Mouse (Mus musculus): ENCODE results near the gene 4930548H24Rik.
A peak's percentile ranks its signal among the peaks of the same experiment; 100 is the strongest.

Gene 4930548H24Rik

GRCm38 (mm10) chr5:31480536-31480935, 5.0 kb upstream of the 4930548H24Rik start:
- Histone ChIP-seq H3K9me3 (ENCODE audit: low read length) (no peaks in the 10 kb centered on the region), H3K36me3 (ENCODE audit: insufficient read depth, low read length) (peaks cover 94% of the 10 kb centered on the region), H3K4me3 (replicated peaks; ENCODE audit: low read length) (no peak overlapping the region), H3K27me3 (ENCODE audit: insufficient read depth, low read length) (no peaks in the 10 kb centered on the region), H3K4me1 (replicated peaks; ENCODE audit: low read depth, low read length) (peaks cover 24% of the 10 kb centered on the region)
- TF ChIP-seq NANOG (IDR thresholded peaks at IDR 0.05; ENCODE audit: borderline replicate concordance, low read length) (no peak), CTCF (conservative IDR thresholded peaks at IDR 0.05; ENCODE audit: low read length) (no peak), POU5F1 (IDR thresholded peaks at IDR 0.05; ENCODE audit: borderline replicate concordance, low read length) (no peak)

- TF ChIP-seq POU5F1 (IDR thresholded peaks at IDR 0.05; ENCODE audit: borderline replicate concordance, low read length) (no peak), CTCF (conservative IDR thresholded peaks at IDR 0.05; ENCODE audit: low read length) (no peak), NANOG (IDR thresholded peaks at IDR 0.05; ENCODE audit: borderline replicate concordance, low read length) (no peak)
- H3K4me3 ChIP-seq (replicated peaks; ENCODE audit: low read length) = peak overlapping the region; percentile 89
- no peaks in the 10 kb centered on the region for H3K27me3 ChIP-seq (ENCODE audit: insufficient read depth, low read length)
- H3K36me3 ChIP-seq (ENCODE audit: insufficient read depth, low read length) = peaks cover 50% of the 10 kb centered on the region
- no peaks in the 10 kb centered on the region for H3K9me3 ChIP-seq (ENCODE audit: low read length)
- peaks cover 67% of the 10 kb centered on the region for H3K4me1 ChIP-seq (replicated peaks; ENCODE audit: low read depth, low read length)
Measured at GRCm38 (mm10) chr5:31487889-31488288, 2.3 kb downstream of the 4930548H24Rik start.

- no peaks in the 10 kb centered on the region for H3K9me3 ChIP-seq (ENCODE audit: low read length)
- no peak for TF ChIP-seq POU5F1 (IDR thresholded peaks at IDR 0.05; ENCODE audit: borderline replicate concordance, low read length)
- TF ChIP-seq CTCF (conservative IDR thresholded peaks at IDR 0.05; ENCODE audit: low read length) = no peak
- TF ChIP-seq NANOG (IDR thresholded peaks at IDR 0.05; ENCODE audit: borderline replicate concordance, low read length) = peak; percentile 22; the same call in 1 of the 2 replicates
- H3K27me3 ChIP-seq (ENCODE audit: insufficient read depth, low read length) = no peaks in the 10 kb centered on the region
- H3K4me3 ChIP-seq (replicated peaks; ENCODE audit: low read length) = peak overlapping the region; percentile 89
- peaks cover 40% of the 10 kb centered on the region for H3K36me3 ChIP-seq (ENCODE audit: insufficient read depth, low read length)
- peaks cover 72% of the 10 kb centered on the region for H3K4me1 ChIP-seq (replicated peaks; ENCODE audit: low read depth, low read length)
Measured at GRCm38 (mm10) chr5:31489116-31489769, 3.7 kb downstream of the 4930548H24Rik start.

GRCm38 (mm10) chr5:31492031-31492430, 6.5 kb downstream of the 4930548H24Rik start:
- Histone ChIP-seq H3K27me3 (ENCODE audit: insufficient read depth, low read length) (no peaks in the 10 kb centered on the region), H3K9me3 (ENCODE audit: low read length) (no peaks in the 10 kb centered on the region), H3K36me3 (ENCODE audit: insufficient read depth, low read length) (peaks cover 27% of the 10 kb centered on the region), H3K4me3 (replicated peaks; ENCODE audit: low read length) (no peak overlapping the region), H3K4me1 (replicated peaks; ENCODE audit: low read depth, low read length) (peaks cover 67% of the 10 kb centered on the region)
- TF ChIP-seq NANOG (IDR thresholded peaks at IDR 0.05; ENCODE audit: borderline replicate concordance, low read length) (no peak), POU5F1 (IDR thresholded peaks at IDR 0.05; ENCODE audit: borderline replicate concordance, low read length) (no peak), CTCF (conservative IDR thresholded peaks at IDR 0.05; ENCODE audit: low read length) (no peak)

- H3K9me3 ChIP-seq (ENCODE audit: low read length) = no peaks in the 10 kb centered on the region
- H3K36me3 ChIP-seq (ENCODE audit: insufficient read depth, low read length) = peaks cover 41% of the 10 kb centered on the region
- H3K4me3 ChIP-seq (replicated peaks; ENCODE audit: low read length) = peak within 1 kb of the TSS; percentile 88
- no peaks in the 10 kb centered on the region for H3K27me3 ChIP-seq (ENCODE audit: insufficient read depth, low read length)
- H3K4me1 ChIP-seq (replicated peaks; ENCODE audit: low read depth, low read length) = peaks cover 52% of the 10 kb centered on the region
- TF ChIP-seq POU5F1 (IDR thresholded peaks at IDR 0.05; ENCODE audit: borderline replicate concordance, low read length) (no peak), CTCF (conservative IDR thresholded peaks at IDR 0.05; ENCODE audit: low read length) (no peak), NANOG (IDR thresholded peaks at IDR 0.05; ENCODE audit: borderline replicate concordance, low read length) (no peak)
Measured at GRCm38 (mm10) chr5:31494513-31495297, 9.2 kb downstream of the 4930548H24Rik start, which contains the start of gene Gpn1. Gene Gpn1, plus strand, starts transcription at chr5:31494741.

GRCm38 (mm10) chr5:31504843-31505242, 19.3 kb downstream of the 4930548H24Rik start:
- Histone ChIP-seq H3K4me3 (replicated peaks; ENCODE audit: low read length) (peak overlapping the region; percentile 23; the same call in 1 of the 2 replicates), H3K9me3 (ENCODE audit: low read length) (no peaks in the 10 kb centered on the region), H3K36me3 (ENCODE audit: insufficient read depth, low read length) (peaks cover 100% of the 10 kb centered on the region), H3K4me1 (replicated peaks; ENCODE audit: low read depth, low read length) (peaks cover 35% of the 10 kb centered on the region), H3K27me3 (ENCODE audit: insufficient read depth, low read length) (no peaks in the 10 kb centered on the region)
- TF ChIP-seq POU5F1 (IDR thresholded peaks at IDR 0.05; ENCODE audit: borderline replicate concordance, low read length) = no peak
- TF ChIP-seq NANOG (IDR thresholded peaks at IDR 0.05; ENCODE audit: borderline replicate concordance, low read length) = no peak
- no peak for TF ChIP-seq CTCF (conservative IDR thresholded peaks at IDR 0.05; ENCODE audit: low read length)

- TF ChIP-seq NANOG (IDR thresholded peaks at IDR 0.05; ENCODE audit: borderline replicate concordance, low read length) (no peak), POU5F1 (IDR thresholded peaks at IDR 0.05; ENCODE audit: borderline replicate concordance, low read length) (no peak), CTCF (conservative IDR thresholded peaks at IDR 0.05; ENCODE audit: low read length) (no peak)
- peaks cover 19% of the 10 kb centered on the region for H3K4me1 ChIP-seq (replicated peaks; ENCODE audit: low read depth, low read length)
- no peaks in the 10 kb centered on the region for H3K27me3 ChIP-seq (ENCODE audit: insufficient read depth, low read length)
- no peaks in the 10 kb centered on the region for H3K9me3 ChIP-seq (ENCODE audit: low read length)
- no peak overlapping the region for H3K4me3 ChIP-seq (replicated peaks; ENCODE audit: low read length)
- peaks cover 97% of the 10 kb centered on the region for H3K36me3 ChIP-seq (ENCODE audit: insufficient read depth, low read length)
Measured at GRCm38 (mm10) chr5:31512481-31512880, 26.9 kb downstream of the 4930548H24Rik start.

- TF ChIP-seq POU5F1 (IDR thresholded peaks at IDR 0.05; ENCODE audit: borderline replicate concordance, low read length) (no peak), NANOG (IDR thresholded peaks at IDR 0.05; ENCODE audit: borderline replicate concordance, low read length) (no peak), CTCF (conservative IDR thresholded peaks at IDR 0.05; ENCODE audit: low read length) (no peak)
- no peaks in the 10 kb centered on the region for H3K27me3 ChIP-seq (ENCODE audit: insufficient read depth, low read length)
- H3K9me3 ChIP-seq (ENCODE audit: low read length) = no peaks in the 10 kb centered on the region
- no peak overlapping the region for H3K4me3 ChIP-seq (replicated peaks; ENCODE audit: low read length)
- peaks cover 75% of the 10 kb centered on the region for H3K36me3 ChIP-seq (ENCODE audit: insufficient read depth, low read length)
- peaks cover 25% of the 10 kb centered on the region for H3K4me1 ChIP-seq (replicated peaks; ENCODE audit: low read depth, low read length)
Measured at GRCm38 (mm10) chr5:31520556-31520955, 35.0 kb downstream of the 4930548H24Rik start.

All from E14TG2a.4 (cell line).